Mouse (Mus musculus) midbrain, embryonic 12.5 days (tissue): ENCODE results near the gene Naa10. TPM values are rescaled to one million over a fixed set of nuclear protein-coding genes. Genes with fewer than 3 reads are reported as not detected.

ENCODE experiments used
- ATAC-seq: fragments of 200-750 bp; cut with Nextera tagmentation; 2 replicates; pipeline ENCODE4 v1.8.0; 2017; ENCODE audit warnings: low read depth, moderate TSS enrichment, moderate library complexity; ENCODE audit not compliant: low FRiP score
- H3K27ac ChIP-seq: fragments of 300-500 bp; sonication (generic); replicated peaks from 2 replicates; pipeline ENCODE4 v1.5.1; 2016; ENCODE audit warnings: mild to moderate bottlenecking
- H3K27me3 ChIP-seq: fragments of 300-500 bp; sonication (generic); 2 replicates; pipeline ENCODE4 v1.6.1; 2016; ENCODE audit warnings: mild to moderate bottlenecking
- H3K36me3 ChIP-seq: fragments of 300-500 bp; sonication (generic); 2 replicates; pipeline ENCODE4 v1.6.1; 2016
- H3K4me1 ChIP-seq: fragments of 300-500 bp; sonication (generic); 2 replicates; pipeline ENCODE4 v1.6.1; 2016
- H3K4me2 ChIP-seq: fragments of 300-500 bp; sonication (generic); replicated peaks from 2 replicates; pipeline ENCODE4 v1.6.1; 2016; ENCODE audit warnings: mild to moderate bottlenecking, moderate library complexity
- H3K4me3 ChIP-seq: fragments of 300-500 bp; sonication (generic); 2 replicates; pipeline ENCODE4 v1.5.1; 2016; ENCODE audit warnings: mild to moderate bottlenecking
- H3K9ac ChIP-seq: fragments of 300-500 bp; sonication (generic); replicated peaks from 2 replicates; pipeline ENCODE4 v1.6.1; 2016; ENCODE audit warnings: mild to moderate bottlenecking, moderate library complexity
- H3K9me3 ChIP-seq: fragments of 300-500 bp; sonication (generic); 2 replicates; pipeline ENCODE4 v1.6.1; 2016; ENCODE audit warnings: mild to moderate bottlenecking
- WGBS: fragments of 180-500 bp; shearing (Covaris S2); methylation state at CpG from one replicate; pipeline ENCODE4 v1.1.7; 2016; 5-methylcytosine and 5-hydroxymethylcytosine counted together
- polyA plus RNA-seq: library from polyadenylated mRNA; unstranded; fragments of >200 nt; fragmentation: Nextera tagmentation; extraction: Ambion mirVana; gene quantifications from 2 replicates; pipeline ENCODE4 v1.2.1, GENCODE M21; 2016

Gene Naa10
- polyA plus RNA-seq, 1 experiment from 2014 or later: 119 TPM

DNA sequence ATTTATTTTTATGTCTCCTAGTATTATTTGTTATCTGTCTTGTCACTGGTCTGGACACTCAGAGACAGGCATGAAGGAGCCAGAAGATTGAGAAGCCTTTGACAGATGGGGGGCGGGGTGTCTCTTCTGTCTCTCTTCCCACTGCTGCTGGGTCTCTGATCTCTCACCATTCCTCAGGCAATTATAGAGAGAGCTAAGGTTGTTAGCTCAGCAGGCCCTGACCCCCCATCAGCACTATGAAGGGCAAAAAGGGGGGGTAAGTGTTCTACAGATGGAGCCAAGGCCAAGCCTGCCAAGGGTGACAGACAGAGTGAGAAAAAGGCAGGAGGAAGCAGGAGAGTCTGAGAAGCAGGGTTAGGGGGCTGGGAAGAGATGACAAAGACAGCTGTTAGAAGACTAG, 49.8 kb downstream of the Naa10 start:
- no peaks in the 10 kb centered on the region for H3K9me3 ChIP-seq
- 57% methylated on average over 1 of the region's 1 CpGs for WGBS
- H3K27me3 ChIP-seq: no peaks in the 10 kb centered on the region
- no peak overlapping the region for H3K9ac ChIP-seq
- no peaks in the 10 kb centered on the region for H3K36me3 ChIP-seq
- 0 out of 2 replicates have a peak, but pooled peaks have one; percentile 27 for ATAC-seq
- no peak overlapping the region for H3K27ac ChIP-seq
- no peak overlapping the region for H3K4me3 ChIP-seq
- peaks cover 10% of the 10 kb centered on the region; the same call in 1 of the 2 replicates for H3K4me1 ChIP-seq
- H3K4me2 ChIP-seq: no peak overlapping the region

DNA sequence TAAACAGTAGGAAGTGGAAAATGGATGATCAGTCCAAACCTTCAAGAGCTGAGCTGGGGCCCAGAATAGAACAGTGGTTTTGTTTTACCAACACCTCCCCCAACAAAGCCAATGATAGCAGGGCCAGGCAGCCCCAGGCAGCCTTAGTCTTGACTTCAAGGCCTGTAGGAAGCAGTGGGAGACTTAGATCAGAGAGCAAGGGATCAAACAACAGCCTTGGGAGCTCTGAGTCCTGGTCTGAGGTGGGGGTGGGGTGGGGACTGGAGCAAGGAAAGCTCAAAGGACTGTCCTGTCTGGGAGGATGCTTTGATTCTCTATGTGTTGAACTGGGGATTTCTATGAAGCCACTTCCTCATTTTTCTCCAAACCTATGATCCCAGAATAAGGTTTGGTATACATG, 50.3 kb downstream of the Naa10 start:
- Histone ChIP-seq H3K4me1 (peaks cover 14% of the 10 kb centered on the region; the same call in 1 of the 2 replicates), H3K27ac (no peak overlapping the region)

DNA sequence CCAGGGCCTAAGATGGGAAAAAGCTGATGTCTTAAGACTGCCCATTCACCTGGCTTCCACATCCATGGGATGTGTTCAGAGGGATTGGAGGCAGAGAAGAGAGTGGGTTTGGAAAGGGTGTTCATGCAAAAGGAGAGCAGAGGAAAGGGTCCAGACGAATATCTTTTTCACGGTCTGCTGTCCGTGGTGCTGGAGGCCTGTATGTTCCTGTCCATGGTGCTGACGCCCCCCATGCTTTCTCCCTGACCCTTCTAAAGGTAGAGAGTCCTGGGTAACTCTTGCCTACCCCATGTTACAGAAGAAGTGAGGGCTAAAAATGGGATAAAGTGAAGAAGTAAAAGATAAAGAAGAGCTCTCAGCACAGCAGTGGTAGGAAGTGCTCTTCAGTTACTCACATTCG, 52.4 kb downstream of the Naa10 start:
- H3K4me1 ChIP-seq: peaks cover 30% of the 10 kb centered on the region
- no peaks in the 10 kb centered on the region for H3K27me3 ChIP-seq
- WGBS: 22% methylated on average over 5 of the region's 5 CpGs
- ATAC-seq: no peak
- H3K36me3 ChIP-seq: no peaks in the 10 kb centered on the region
- no peak overlapping the region for H3K9ac ChIP-seq
- H3K9me3 ChIP-seq: no peaks in the 10 kb centered on the region
- no peak overlapping the region for H3K4me2 ChIP-seq
- no peak overlapping the region for H3K4me3 ChIP-seq
- H3K27ac ChIP-seq: no peak overlapping the region

More for the DNA sequence above, 50.3 kb downstream of the Naa10 start:
- Histone ChIP-seq H3K4me2 (no peak overlapping the region), H3K27me3 (no peaks in the 10 kb centered on the region), H3K4me3 (no peak overlapping the region), H3K9me3 (no peaks in the 10 kb centered on the region), H3K9ac (no peak overlapping the region), H3K36me3 (no peaks in the 10 kb centered on the region)
- ATAC-seq: no peak

DNA sequence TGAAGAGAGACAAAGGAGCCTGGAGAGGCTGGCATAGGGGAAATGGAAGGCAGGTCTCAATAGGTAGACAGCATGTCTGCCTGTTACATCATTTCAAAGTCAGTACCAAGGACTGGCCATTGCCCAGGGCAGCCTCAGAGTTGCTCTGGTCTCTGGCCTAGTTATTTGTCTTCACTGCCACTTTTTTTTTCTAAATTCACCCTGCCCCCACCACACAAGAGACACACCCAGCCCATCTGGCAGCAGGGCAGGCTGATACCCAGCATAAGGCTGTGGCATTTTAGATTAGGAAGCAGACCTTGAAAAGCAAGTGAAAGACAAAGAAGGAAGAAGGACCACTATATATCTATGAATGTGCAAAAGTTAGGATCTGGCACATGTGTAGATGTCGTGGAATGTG, 53.9 kb downstream of the Naa10 start:
- no peak overlapping the region for H3K9ac ChIP-seq
- ATAC-seq: no peak
- no peaks in the 10 kb centered on the region for H3K36me3 ChIP-seq
- peaks cover 32% of the 10 kb centered on the region for H3K4me1 ChIP-seq
- WGBS: 67% methylated on average over 1 of the region's 1 CpGs
- peak overlapping the region; percentile 63 for H3K27ac ChIP-seq
- H3K27me3 ChIP-seq: no peaks in the 10 kb centered on the region
- H3K9me3 ChIP-seq: no peaks in the 10 kb centered on the region
- H3K4me2 ChIP-seq: no peak overlapping the region
- H3K4me3 ChIP-seq: no peak overlapping the region

DNA sequence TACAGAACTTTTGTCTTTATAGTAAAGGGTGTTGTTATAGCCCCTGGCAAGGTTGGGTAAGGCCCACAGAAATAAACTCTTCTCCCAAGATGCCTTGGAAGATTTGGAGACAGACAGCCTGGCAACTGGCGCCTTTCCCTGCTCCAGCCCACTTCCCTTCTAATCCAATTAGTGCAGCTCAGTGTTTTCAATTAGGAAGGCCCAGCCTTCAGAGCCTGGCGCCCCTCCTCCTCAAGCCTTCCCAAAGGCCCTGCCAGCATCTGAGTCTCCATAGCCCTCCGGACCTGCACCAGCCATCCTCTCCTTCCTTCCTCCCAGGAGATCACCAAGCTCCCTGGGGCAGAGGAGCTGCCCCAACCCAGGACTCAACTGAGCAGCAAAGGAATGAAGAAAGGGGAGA, 54.5 kb downstream of the Naa10 start:
- peaks cover 32% of the 10 kb centered on the region for H3K4me1 ChIP-seq
- 0 out of 2 replicates have a peak overlapping the region, but pooled peaks have one; percentile 1 for H3K4me2 ChIP-seq
- H3K27me3 ChIP-seq: no peaks in the 10 kb centered on the region
- no peaks in the 10 kb centered on the region for H3K36me3 ChIP-seq
- ATAC-seq: peak; percentile 65
- H3K4me3 ChIP-seq: no peak overlapping the region
- no peak overlapping the region for H3K9ac ChIP-seq
- WGBS: 16% methylated on average over 3 of the region's 3 CpGs
- H3K9me3 ChIP-seq: no peaks in the 10 kb centered on the region
- peak overlapping the region; percentile 63 for H3K27ac ChIP-seq

Other genes starting within 250 kb of the Naa10 start
- 7.3 and 7.7 TPM in 2 replicates for gene Slc6a8, start 248.8 kb downstream of the Naa10 start, polyA plus RNA-seq
- 117 and 119 TPM in 2 replicates for gene Bcap31, start 205.8 kb downstream of the Naa10 start, polyA plus RNA-seq
- 10.2 and 13.7 TPM in 2 replicates for gene Abcd1, start 205.3 kb downstream of the Naa10 start, polyA plus RNA-seq
- gene Plxnb3, start 164.9 kb downstream of the Naa10 start, polyA plus RNA-seq: 0.11 and 0.16 TPM in 2 replicates
- gene Srpk3, start 147.5 kb downstream of the Naa10 start, polyA plus RNA-seq: 1.1 and 1.4 TPM in 2 replicates
- gene Idh3g, start 135.0 kb downstream of the Naa10 start, polyA plus RNA-seq: 166 and 169 TPM in 2 replicates
- 118 and 119 TPM in 2 replicates for gene Ssr4, start 134.9 kb downstream of the Naa10 start, polyA plus RNA-seq
- 2.4 and 2.5 TPM in 2 replicates for gene Pdzd4, start 97.0 kb downstream of the Naa10 start, polyA plus RNA-seq
- gene Avpr2, start 29.8 kb downstream of the Naa10 start, polyA plus RNA-seq: 0.30 and 0.34 TPM in 2 replicates
- 34.9 and 42.6 TPM in 2 replicates for gene L1cam, start 25.8 kb downstream of the Naa10 start, polyA plus RNA-seq
- gene Arhgap4, start 74 bp downstream of the Naa10 start, polyA plus RNA-seq: 2.6 and 2.8 TPM in 2 replicates
- gene Renbp, start 8.9 kb upstream of the Naa10 start, polyA plus RNA-seq: 13.4 and 14.9 TPM in 2 replicates
- gene Hcfc1, start 44.4 kb upstream of the Naa10 start, polyA plus RNA-seq: 81.9 and 88.5 TPM in 2 replicates
- 56.9 and 59.7 TPM in 2 replicates for gene Irak1, start 102.0 kb upstream of the Naa10 start, polyA plus RNA-seq
- not detected in 2 replicates for gene Opn1mw, start 205.5 kb upstream of the Naa10 start, polyA plus RNA-seq
- gene Mecp2, start 213.4 kb upstream of the Naa10 start, polyA plus RNA-seq: 17.8 and 19.7 TPM in 2 replicates
- not detected in 2 replicates for gene Tex28, start 245.9 kb upstream of the Naa10 start, polyA plus RNA-seq